Mouse (Mus musculus) right cerebral cortex, postnatal 10 days (tissue): ENCODE measurements around the gene Rcvrn.
A peak's percentile ranks its signal among the peaks of the same experiment; 100 is the strongest.

ENCODE experiments used
- DNase-seq, 2 experiments: peaks; one replicate each; pipeline ENCODE4 v3.0.0; 2021; ENCODE audit warnings: low spot score in 2 of 2

Gene Rcvrn

GRCm38 (mm10) chr11:67668460-67669007, 26.6 kb upstream of the Rcvrn start:
- DNase-seq: no peak

- DNase-seq: no peak
These were observed 25.1 kb upstream of the Rcvrn start for GRCm38 (mm10) chr11:67670031-67670430.

DNA sequence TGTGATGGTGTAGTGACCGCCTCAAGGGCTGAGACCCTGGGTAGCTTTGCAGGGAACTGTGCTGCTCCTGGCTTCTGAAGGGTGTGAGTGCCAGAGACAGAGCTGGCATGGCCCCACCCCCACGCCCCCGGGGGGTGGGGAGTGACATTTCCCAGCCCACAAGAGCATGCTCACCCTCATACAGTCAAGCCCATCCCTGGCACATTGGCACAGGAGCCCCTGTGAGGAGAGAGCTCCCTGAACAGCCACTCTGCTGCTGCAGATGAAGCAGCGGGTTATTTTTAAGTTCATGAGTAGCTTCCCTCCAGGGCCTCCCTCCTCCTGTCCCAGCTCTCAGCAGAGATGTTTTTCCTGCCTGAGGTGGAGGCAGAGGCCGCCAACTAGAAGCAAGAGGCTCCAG, 23.0 kb upstream of the Rcvrn start:
- DNase-seq: no peak

GRCm38 (mm10) chr11:67675562-67676540, 19.3 kb upstream of the Rcvrn start:
- peak; percentile 73 to 79 for DNase-seq

- DNase-seq: no peak
These were observed 15.8 kb upstream of the Rcvrn start for GRCm38 (mm10) chr11:67679300-67679699.

GRCm38 (mm10) chr11:67679930-67680329, 15.2 kb upstream of the Rcvrn start:
- DNase-seq: no peak

DNA sequence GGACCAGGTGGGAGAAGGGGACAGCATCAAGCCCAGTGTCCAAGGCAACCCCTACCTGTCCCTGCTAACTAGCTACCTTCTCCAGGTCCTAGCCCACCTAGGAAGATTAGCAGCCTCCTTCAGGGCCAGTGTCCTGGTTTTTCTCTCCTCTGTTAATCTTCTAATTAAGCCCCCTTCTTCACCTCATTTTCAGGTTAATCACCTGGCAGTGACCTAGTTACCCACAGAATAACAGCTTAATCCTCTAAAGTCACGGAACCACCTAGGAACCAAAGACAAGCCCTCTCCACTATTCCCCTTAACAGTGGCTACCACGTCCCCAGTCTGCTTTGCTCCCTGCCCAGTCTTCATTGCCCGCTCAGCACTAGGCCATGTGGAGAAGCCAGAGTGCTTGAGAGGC, 13.3 kb upstream of the Rcvrn start:
- no peak for DNase-seq

DNA sequence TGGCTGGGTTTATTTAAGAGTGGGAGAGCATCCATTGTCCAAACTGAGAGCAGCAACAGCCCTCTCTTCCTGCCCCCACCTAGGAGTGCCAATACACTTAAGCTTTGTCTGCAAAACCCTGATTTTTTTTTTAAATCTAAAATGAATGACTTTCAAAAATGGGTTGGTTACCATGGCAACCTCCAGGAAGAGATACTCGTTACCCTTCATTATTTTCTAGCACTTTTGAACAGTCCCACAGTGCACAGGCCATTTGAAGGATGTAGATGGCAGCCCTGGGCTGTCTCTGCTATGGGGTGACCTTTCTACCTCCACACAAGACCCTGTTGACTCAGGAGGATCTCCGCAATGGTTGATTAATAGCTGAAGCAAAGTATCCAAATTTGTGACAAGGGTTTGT, 9.0 kb upstream of the Rcvrn start:
- no peak for DNase-seq

GRCm38 (mm10) chr11:67712976-67713375, 17.9 kb downstream of the Rcvrn start:
- DNase-seq: peak; percentile 62 to 70

- no peak for DNase-seq
These were observed 20.3 kb downstream of the Rcvrn start for GRCm38 (mm10) chr11:67715382-67715781.

- no peak for DNase-seq
These were observed 26.4 kb downstream of the Rcvrn start for GRCm38 (mm10) chr11:67721485-67721884.

- DNase-seq: no peak
These were observed 27.5 kb downstream of the Rcvrn start for GRCm38 (mm10) chr11:67722399-67723156.

GRCm38 (mm10) chr11:67723231-67724013, 28.3 kb downstream of the Rcvrn start:
- peak; percentile 50 to 62 for DNase-seq

GRCm38 (mm10) chr11:67727095-67727494, 32.0 kb downstream of the Rcvrn start:
- DNase-seq: no peak

DNA sequence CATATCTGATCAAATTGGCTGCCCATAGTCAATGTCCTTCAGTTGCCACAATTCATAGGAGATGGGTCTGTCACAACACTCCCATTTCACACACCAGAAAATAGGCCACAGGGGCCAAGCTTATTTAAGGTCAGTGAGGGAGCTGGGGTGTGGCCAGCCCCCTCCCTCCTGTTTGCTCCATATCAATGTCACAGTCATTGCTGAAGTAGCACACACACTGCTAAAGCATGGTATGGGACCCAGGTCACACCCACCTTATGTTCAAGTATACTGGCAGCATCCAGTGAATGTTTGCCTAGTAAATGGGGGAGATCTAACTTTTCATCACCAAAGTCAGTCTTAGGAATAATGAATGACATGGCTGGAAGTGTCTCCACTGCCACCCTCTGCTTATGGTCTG, 33.6 kb downstream of the Rcvrn start:
- DNase-seq: no peak

GRCm38 (mm10) chr11:67731056-67731455, 35.9 kb downstream of the Rcvrn start:
- DNase-seq: no peak

DNA sequence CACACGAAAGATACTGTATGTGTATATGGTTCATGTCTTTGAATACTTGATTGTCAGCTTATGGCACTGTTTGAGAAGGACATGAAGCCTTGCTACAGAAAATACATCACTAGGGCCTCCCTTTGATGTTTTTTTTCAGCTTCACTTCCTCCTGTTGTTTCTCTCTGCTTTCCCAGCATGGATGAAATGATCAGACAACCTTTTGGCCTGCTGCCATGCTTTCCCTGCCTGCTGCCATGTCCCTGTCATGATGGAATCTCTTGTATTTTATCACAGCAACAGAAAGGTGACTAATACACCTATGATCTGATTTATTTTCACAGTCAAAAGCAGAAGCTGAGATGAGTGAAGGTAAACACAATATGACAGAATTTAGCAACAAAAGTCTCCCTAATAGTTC, 38.6 kb downstream of the Rcvrn start:
- no peak for DNase-seq

- no peak for DNase-seq
These were observed 39.5 kb downstream of the Rcvrn start for GRCm38 (mm10) chr11:67734597-67734996.

GRCm38 (mm10) chr11:67738345-67738744, 43.2 kb downstream of the Rcvrn start:
- DNase-seq: no peak

DNA sequence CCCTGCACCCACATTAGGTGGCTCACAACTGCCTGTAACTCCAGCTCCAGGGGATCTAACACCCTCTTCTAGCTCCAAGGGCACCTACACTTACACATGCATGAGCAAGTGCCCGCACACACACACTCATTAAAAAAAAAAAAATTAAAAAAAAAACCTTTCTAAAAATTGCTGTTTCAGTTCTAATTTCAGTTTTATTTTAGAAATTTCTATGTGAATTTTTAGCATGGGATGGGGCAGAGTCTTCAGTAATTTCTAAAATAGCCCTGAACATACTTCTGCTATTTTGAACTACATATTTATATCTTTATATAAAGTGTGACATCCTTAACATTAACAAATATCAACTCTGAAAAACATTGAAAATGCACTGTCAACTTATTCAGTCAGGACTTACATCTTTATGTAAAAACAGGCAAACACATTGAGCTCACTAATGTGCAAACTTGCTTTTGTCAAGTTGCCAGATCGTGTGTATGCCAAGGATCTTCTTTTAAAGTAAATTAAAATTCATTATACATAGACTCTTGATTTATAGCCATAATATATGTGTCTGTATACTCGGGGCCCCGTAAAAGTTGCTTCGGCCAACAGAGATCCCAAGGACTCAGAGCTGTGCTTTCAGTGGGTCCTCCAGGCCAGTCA, 43.8 kb downstream of the Rcvrn start:
- DNase-seq: peak in 1 of 2 experiments; percentile 43

- DNase-seq: no peak
These were observed 46.4 kb downstream of the Rcvrn start for GRCm38 (mm10) chr11:67741569-67741968.
